Mouse (Mus musculus) embryonic facial prominence, embryonic 12.5 days (tissue): ENCODE results near the gene Aqp3. TPM values are rescaled to one million over a fixed set of nuclear protein-coding genes. Genes with fewer than 3 reads are reported as not detected.

ENCODE experiments used
- ATAC-seq: fragments of 200-750 bp; cut with Nextera tagmentation; 2 replicates; pipeline ENCODE4 v1.8.0; 2017; ENCODE audit not compliant: insufficient number of reproducible peaks, insufficient read depth, low FRiP score, low TSS enrichment
- H3K27ac ChIP-seq: fragments of 300-500 bp; sonication (generic); 2 replicates; pipeline ENCODE4 v1.5.1; 2016; ENCODE audit warnings: mild to moderate bottlenecking
- H3K27me3 ChIP-seq: fragments of 300-500 bp; sonication (generic); 2 replicates; pipeline ENCODE4 v1.6.1; 2016; ENCODE audit warnings: mild to moderate bottlenecking, moderate library complexity
- H3K36me3 ChIP-seq: fragments of 300-500 bp; sonication (generic); 2 replicates; pipeline ENCODE4 v1.6.1; 2016; ENCODE audit warnings: mild to moderate bottlenecking
- H3K4me1 ChIP-seq: fragments of 300-500 bp; sonication (generic); 2 replicates; pipeline ENCODE4 v1.6.1; 2016
- H3K4me2 ChIP-seq: fragments of 300-500 bp; sonication (generic); replicated peaks from 2 replicates; pipeline ENCODE4 v1.6.1; 2016; ENCODE audit warnings: mild to moderate bottlenecking, moderate library complexity
- H3K4me3 ChIP-seq: fragments of 300-500 bp; sonication (generic); 2 replicates; pipeline ENCODE4 v1.5.1; 2016; ENCODE audit warnings: mild to moderate bottlenecking
- H3K9ac ChIP-seq: fragments of 300-500 bp; sonication (generic); 2 replicates; pipeline ENCODE4 v1.6.1; 2016; ENCODE audit warnings: mild to moderate bottlenecking, moderate library complexity
- H3K9me3 ChIP-seq: fragments of 300-500 bp; sonication (generic); 2 replicates; pipeline ENCODE4 v1.6.1; 2016; ENCODE audit warnings: mild to moderate bottlenecking, moderate library complexity
- WGBS: fragments of 180-500 bp; shearing (Covaris S2); methylation state at CpG from one replicate; pipeline ENCODE4 v1.1.7; 2016; 5-methylcytosine and 5-hydroxymethylcytosine counted together
- polyA plus RNA-seq: library from polyadenylated mRNA; unstranded; fragments of >200 nt; fragmentation: Nextera tagmentation; extraction: Ambion mirVana; gene quantifications from 2 replicates; pipeline ENCODE4 v1.2.1, GENCODE M21; 2016

Gene Aqp3
- 2.1 and 2.7 TPM in 2 replicates for polyA plus RNA-seq

- Histone ChIP-seq H3K27me3 (peaks cover 31% of the 10 kb centered on the region), H3K4me3 (peak within 1 kb of the TSS; percentile 44), H3K4me1 (peaks cover 10% of the 10 kb centered on the region; the same call in 1 of the 2 replicates), H3K9me3 (no peaks in the 10 kb centered on the region), H3K27ac (no peak within 1 kb of the TSS), H3K9ac (peak within 1 kb of the TSS; percentile 48; the same call in 1 of the 2 replicates), H3K36me3 (no peaks in the 10 kb centered on the region), H3K4me2 (peak within 1 kb of the TSS; percentile 89)
- ATAC-seq: no peak
- WGBS: 2% methylated on average over 42 of the region's 42 CpGs
Observed at GRCm38 (mm10) chr4:41097871-41098576, at the start of gene Aqp3. Gene Aqp3 (minus strand): TSS chr4:41098183.

- 93% methylated on average over 2 of the region's 2 CpGs for whole genome bisulfite sequencing
- no peaks in the 10 kb centered on the region for H3K4me1 ChIP-seq
- no peaks in the 10 kb centered on the region for H3K9me3 ChIP-seq
- peaks cover 21% of the 10 kb centered on the region; the same call in 1 of the 2 replicates for H3K36me3 ChIP-seq
- no peak overlapping the region for H3K4me2 ChIP-seq
- H3K27me3 ChIP-seq: no peaks in the 10 kb centered on the region
- no peak overlapping the region for H3K27ac ChIP-seq
- H3K9ac ChIP-seq: no peak overlapping the region
- no peak for ATAC-seq
- H3K4me3 ChIP-seq: no peak overlapping the region
Observed at GRCm38 (mm10) chr4:41142601-41143000, 44.6 kb upstream of the Aqp3 start.

GRCm38 (mm10) chr4:41140174-41140875 is 42.3 kb upstream of the Aqp3 start:
- H3K4me2 ChIP-seq: no peak overlapping the region
- no peak for ATAC-seq
- H3K4me3 ChIP-seq: no peak overlapping the region
- no peaks in the 10 kb centered on the region for H3K9me3 ChIP-seq
- no peaks in the 10 kb centered on the region for H3K27me3 ChIP-seq
- peaks cover 21% of the 10 kb centered on the region; the same call in 1 of the 2 replicates for H3K36me3 ChIP-seq
- 94% methylated on average over 6 of the region's 6 CpGs for WGBS
- no peak overlapping the region for H3K27ac ChIP-seq
- no peak overlapping the region for H3K9ac ChIP-seq
- no peaks in the 10 kb centered on the region for H3K4me1 ChIP-seq

- WGBS: 0% methylated on average over 8 of the region's 8 CpGs
- peaks cover 21% of the 10 kb centered on the region; the same call in 1 of the 2 replicates for H3K36me3 ChIP-seq
- H3K4me3 ChIP-seq: peak overlapping the region; percentile 72
- ATAC-seq: no peak
- H3K4me1 ChIP-seq: 0 out of 2 replicates have a peak, but pooled peaks cover 3% of the 10 kb centered on the region
- peak overlapping the region; percentile 99 for H3K9ac ChIP-seq
- no peaks in the 10 kb centered on the region for H3K9me3 ChIP-seq
- H3K27me3 ChIP-seq: no peaks in the 10 kb centered on the region
- peak overlapping the region; percentile 98 for H3K27ac ChIP-seq
- H3K4me2 ChIP-seq: peak overlapping the region; percentile 58
Observed at GRCm38 (mm10) chr4:41136811-41137210, 38.8 kb upstream of the Aqp3 start.

- no peaks in the 10 kb centered on the region for H3K27me3 ChIP-seq
- no peaks in the 10 kb centered on the region for H3K9me3 ChIP-seq
- H3K9ac ChIP-seq: peak overlapping the region; percentile 99
- H3K27ac ChIP-seq: peak overlapping the region; percentile 98
- ATAC-seq: no peak
- peak overlapping the region; percentile 72 for H3K4me3 ChIP-seq
- H3K4me2 ChIP-seq: peak overlapping the region; percentile 58
- H3K36me3 ChIP-seq: peaks cover 21% of the 10 kb centered on the region; the same call in 1 of the 2 replicates
- WGBS: 0% methylated on average over 4 of the region's 4 CpGs
- H3K4me1 ChIP-seq: 0 out of 2 replicates have a peak, but pooled peaks cover 3% of the 10 kb centered on the region
Observed at GRCm38 (mm10) chr4:41136454-41136805, 38.4 kb upstream of the Aqp3 start.

GRCm38 (mm10) chr4:41135711-41136453 is 37.9 kb upstream of the Aqp3 start, which contains the start of gene Ube2r2:
Gene Ube2r2 (plus strand): TSS chr4:41135743.
- peak within 1 kb of the TSS; percentile 98 for H3K27ac ChIP-seq
- H3K36me3 ChIP-seq: peaks cover 19% of the 10 kb centered on the region; the same call in 1 of the 2 replicates
- no peaks in the 10 kb centered on the region for H3K9me3 ChIP-seq
- 1% methylated on average over 65 of the region's 65 CpGs for WGBS
- H3K4me3 ChIP-seq: peak within 1 kb of the TSS; percentile 72
- H3K9ac ChIP-seq: peak within 1 kb of the TSS; percentile 99
- ATAC-seq: peak; percentile 81
- H3K27me3 ChIP-seq: no peaks in the 10 kb centered on the region
- H3K4me2 ChIP-seq: peak within 1 kb of the TSS; percentile 58
- H3K4me1 ChIP-seq: 0 out of 2 replicates have a peak, but pooled peaks cover 3% of the 10 kb centered on the region

- Histone ChIP-seq H3K4me1 (0 out of 2 replicates have a peak, but pooled peaks cover 3% of the 10 kb centered on the region), H3K9me3 (no peaks in the 10 kb centered on the region), H3K4me2 (peak overlapping the region; percentile 58), H3K27me3 (no peaks in the 10 kb centered on the region), H3K36me3 (peaks cover 11% of the 10 kb centered on the region; the same call in 1 of the 2 replicates), H3K27ac (peak overlapping the region; percentile 98), H3K4me3 (peak overlapping the region; percentile 72), H3K9ac (peak overlapping the region; percentile 99)
- 0% methylated on average over 25 of the region's 70 CpGs for WGBS
- ATAC-seq: peak; percentile 95
Observed at GRCm38 (mm10) chr4:41134935-41135710, 37.1 kb upstream of the Aqp3 start.

- no peak for ATAC-seq
- no peak overlapping the region for H3K9ac ChIP-seq
- H3K4me1 ChIP-seq: 0 out of 2 replicates have a peak, but pooled peaks cover 3% of the 10 kb centered on the region
- 84% methylated on average over 6 of the region's 6 CpGs for WGBS
- H3K27ac ChIP-seq: no peak overlapping the region
- H3K4me3 ChIP-seq: no peak overlapping the region
- H3K27me3 ChIP-seq: no peaks in the 10 kb centered on the region
- no peak overlapping the region for H3K4me2 ChIP-seq
- no peaks in the 10 kb centered on the region for H3K9me3 ChIP-seq
- peaks cover 4% of the 10 kb centered on the region; the same call in 1 of the 2 replicates for H3K36me3 ChIP-seq
Observed at GRCm38 (mm10) chr4:41133529-41134291, 35.7 kb upstream of the Aqp3 start.

GRCm38 (mm10) chr4:41132471-41132870 is 34.5 kb upstream of the Aqp3 start:
- ATAC-seq: no peak
- Histone ChIP-seq H3K27me3 (no peaks in the 10 kb centered on the region), H3K9me3 (no peaks in the 10 kb centered on the region), H3K4me2 (no peak overlapping the region), H3K27ac (no peak overlapping the region), H3K4me3 (no peak overlapping the region), H3K36me3 (no peaks in the 10 kb centered on the region), H3K9ac (no peak overlapping the region), H3K4me1 (0 out of 2 replicates have a peak, but pooled peaks cover 3% of the 10 kb centered on the region)
- 81% methylated on average over 6 of the region's 6 CpGs for WGBS

- Histone ChIP-seq H3K27ac (no peak overlapping the region), H3K4me1 (0 out of 2 replicates have a peak, but pooled peaks cover 3% of the 10 kb centered on the region), H3K9ac (no peak overlapping the region), H3K9me3 (no peaks in the 10 kb centered on the region), H3K4me3 (no peak overlapping the region), H3K36me3 (no peaks in the 10 kb centered on the region), H3K4me2 (no peak overlapping the region), H3K27me3 (no peaks in the 10 kb centered on the region)
- ATAC-seq: no peak
- 78% methylated on average over 3 of the region's 3 CpGs for WGBS
Observed at GRCm38 (mm10) chr4:41129836-41130235, 31.9 kb upstream of the Aqp3 start.
